Mouse (Mus musculus) erythroblast, embryonic 14.5 days (primary cell): ENCODE data around the gene Ccdc85c.

Experiments
- GATA1 ChIP-seq: IDR thresholded peaks from 2 replicates; pipeline ENCODE4 v1.6.1; 2012; ENCODE audit warnings: low read length, inconsistent platforms, mixed read lengths
- TAL1 ChIP-seq: IDR thresholded peaks from 3 replicates; pipeline ENCODE4 v1.6.1; 2012; ENCODE audit warnings: low read length, inconsistent platforms, mixed read lengths

- TF ChIP-seq TAL1 (no peak), GATA1 (no peak)
These were observed 29.6 kb downstream of the Ccdc85c start for GRCm38 (mm10) chr12:108245579-108245978.
